Mouse (Mus musculus): ENCODE data around the gene Sept14. TPM values are rescaled to one million over a fixed set of nuclear protein-coding genes. Genes with fewer than 3 reads are reported as not detected.
"Not testable (repeated sequence)": the region's sequence is repeated elsewhere in the genome, so short reads cannot be mapped to it uniquely, and the experiment has no call there.

Gene Sept14
- polyA plus RNA-seq, 1 experiment from 2014 or later, result not detected

DNA sequence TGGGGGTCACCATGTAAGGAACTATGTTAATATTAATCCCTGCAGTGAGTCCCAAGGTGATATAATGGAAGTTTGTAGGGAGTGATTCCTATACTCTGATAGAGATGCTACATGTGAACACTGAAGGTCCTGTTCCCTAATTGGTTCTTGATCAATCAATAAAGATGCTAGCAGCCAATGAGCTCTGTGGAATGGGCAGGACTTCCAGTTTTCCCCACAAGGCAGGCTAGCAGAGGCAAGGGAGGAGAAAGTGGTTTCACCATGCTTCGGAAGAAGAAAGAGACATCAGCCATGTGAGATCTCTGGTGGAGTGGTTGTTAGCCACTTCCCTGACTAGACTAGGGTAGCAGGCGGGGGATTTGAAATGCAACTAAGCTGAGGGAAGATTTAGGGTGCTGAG, 7.8 kb downstream of the Sept14 start:
- H3K9me3 ChIP-seq (ENCODE audit: control insufficient read depth, low read length), result no peaks in the 10 kb centered on the region
- no peaks in the 10 kb centered on the region for H3K4me1 ChIP-seq (ENCODE audit: control insufficient read depth, insufficient read depth, low read length)
- ATAC-seq (ENCODE audit: insufficient read depth, low FRiP score, low TSS enrichment) (no peak), DNase-seq (ENCODE audit: low spot score) (no peak)
- no peak overlapping the region for H3K4me2 ChIP-seq (ENCODE audit: low read depth)
- H3K9ac ChIP-seq (ENCODE audit: low read length), result no peak overlapping the region
- no peaks in the 10 kb centered on the region for H3K36me3 ChIP-seq (ENCODE audit: control insufficient read depth, insufficient read depth, low read length)
- WGBS, result 44% methylated on average over 2 of the region's 2 CpGs
- no peak overlapping the region for H3K27ac ChIP-seq (ENCODE audit: low read depth, low read length)
- no peak overlapping the region for H3K4me3 ChIP-seq (ENCODE audit: low read depth, low read length)
- H3K27me3 ChIP-seq (ENCODE audit: control insufficient read depth, insufficient read depth, low read length), result no peaks in the 10 kb centered on the region

DNA sequence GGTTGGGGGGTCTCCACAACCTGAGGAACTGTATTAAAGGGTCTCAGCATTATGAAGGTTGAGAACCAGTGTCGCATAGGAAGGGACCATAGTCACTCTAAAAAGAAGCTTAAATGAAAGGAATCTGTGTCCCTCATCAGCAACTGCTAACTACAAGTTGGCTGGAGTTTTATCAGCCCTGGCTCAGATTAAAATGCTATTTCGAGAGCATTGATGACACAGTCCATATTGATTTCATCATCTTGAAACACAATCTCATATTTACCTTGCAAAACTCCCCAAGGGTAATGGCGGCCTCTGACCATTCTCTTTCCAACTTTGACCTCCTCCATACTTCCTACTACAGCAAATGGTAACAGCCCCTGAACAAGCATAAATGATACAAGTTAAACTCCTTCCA, 17.8 kb downstream of the Sept14 start:
- ATAC-seq (ENCODE audit: insufficient read depth, low FRiP score, low TSS enrichment) (no peak), DNase-seq (ENCODE audit: low spot score) (no peak)
- Histone ChIP-seq H3K4me2 (ENCODE audit: low read depth) (no peak overlapping the region), H3K9me3 (ENCODE audit: control insufficient read depth, low read length) (no peaks in the 10 kb centered on the region), H3K4me1 (ENCODE audit: control insufficient read depth, insufficient read depth, low read length) (no peaks in the 10 kb centered on the region), H3K4me3 (ENCODE audit: low read depth, low read length) (no peak overlapping the region), H3K27me3 (ENCODE audit: control insufficient read depth, insufficient read depth, low read length) (no peaks in the 10 kb centered on the region), H3K27ac (ENCODE audit: low read depth, low read length) (no peak overlapping the region), H3K9ac (ENCODE audit: low read length) (no peak overlapping the region), H3K36me3 (ENCODE audit: control insufficient read depth, insufficient read depth, low read length) (no peaks in the 10 kb centered on the region)
- WGBS, result 90% methylated on average over 3 of the region's 3 CpGs

DNA sequence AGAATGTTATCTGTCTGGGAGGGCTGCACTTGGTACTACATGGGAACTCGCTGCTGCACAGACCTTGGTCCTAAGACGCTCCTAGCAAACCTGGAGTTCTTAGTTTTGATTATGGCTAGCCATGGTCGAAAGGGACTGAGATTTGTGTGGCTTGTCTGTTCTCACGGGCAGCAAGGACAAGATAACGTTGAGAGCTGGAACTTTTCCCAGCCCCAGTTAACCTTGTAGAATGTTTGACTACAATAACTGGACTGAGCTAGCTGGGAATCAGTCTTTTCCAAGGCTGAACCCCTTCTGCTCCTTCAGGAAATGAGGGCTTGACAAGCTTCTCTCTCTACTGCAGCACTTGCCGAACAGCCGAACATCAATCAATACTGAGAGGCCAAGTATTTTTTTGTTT, 20.7 kb downstream of the Sept14 start:
- Histone ChIP-seq H3K9ac (ENCODE audit: low read length) (no peak overlapping the region), H3K4me3 (ENCODE audit: low read depth, low read length) (no peak overlapping the region), H3K9me3 (ENCODE audit: control insufficient read depth, low read length) (no peaks in the 10 kb centered on the region), H3K27me3 (ENCODE audit: control insufficient read depth, insufficient read depth, low read length) (no peaks in the 10 kb centered on the region), H3K4me2 (ENCODE audit: low read depth) (no peak overlapping the region), H3K36me3 (ENCODE audit: control insufficient read depth, insufficient read depth, low read length) (no peaks in the 10 kb centered on the region), H3K27ac (ENCODE audit: low read depth, low read length) (no peak overlapping the region), H3K4me1 (ENCODE audit: control insufficient read depth, insufficient read depth, low read length) (no peaks in the 10 kb centered on the region)
- ATAC-seq (ENCODE audit: insufficient read depth, low FRiP score, low TSS enrichment) (no peak), DNase-seq (ENCODE audit: low spot score) (no peak)
- WGBS, result 83% methylated on average over 7 of the region's 7 CpGs

DNA sequence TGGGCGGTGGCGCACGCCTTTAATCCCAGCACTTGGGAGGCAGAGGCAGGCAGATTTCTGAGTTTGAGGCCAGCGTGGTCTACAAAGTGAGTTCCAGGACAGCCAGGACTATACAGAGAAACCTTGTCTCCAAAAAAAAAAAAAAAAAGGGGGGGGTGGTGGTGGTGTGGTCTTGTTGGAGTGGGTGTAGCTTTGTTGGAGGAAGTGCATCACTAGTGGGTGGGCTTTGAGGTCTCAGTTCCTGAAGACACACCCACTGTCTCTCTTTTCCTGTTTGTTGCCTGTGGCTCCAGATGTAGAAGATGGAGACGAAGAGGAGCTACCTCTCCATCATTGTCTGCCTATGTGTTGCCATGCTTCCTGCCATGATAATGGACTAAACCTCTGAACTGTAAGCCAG, 23.2 kb downstream of the Sept14 start:
- not testable (repeated sequence) for H3K36me3 ChIP-seq (ENCODE audit: control insufficient read depth, insufficient read depth, low read length); H3K9ac ChIP-seq (ENCODE audit: low read length); ATAC-seq (ENCODE audit: insufficient read depth, low FRiP score, low TSS enrichment); H3K27me3 ChIP-seq (ENCODE audit: control insufficient read depth, insufficient read depth, low read length); DNase-seq (ENCODE audit: low spot score); H3K4me2 ChIP-seq (ENCODE audit: low read depth); H3K9me3 ChIP-seq (ENCODE audit: control insufficient read depth, low read length); H3K4me1 ChIP-seq (ENCODE audit: control insufficient read depth, insufficient read depth, low read length); H3K27ac ChIP-seq (ENCODE audit: low read depth, low read length); H3K4me3 ChIP-seq (ENCODE audit: low read depth, low read length)
- 92% methylated on average over 5 of the region's 5 CpGs for WGBS

DNA sequence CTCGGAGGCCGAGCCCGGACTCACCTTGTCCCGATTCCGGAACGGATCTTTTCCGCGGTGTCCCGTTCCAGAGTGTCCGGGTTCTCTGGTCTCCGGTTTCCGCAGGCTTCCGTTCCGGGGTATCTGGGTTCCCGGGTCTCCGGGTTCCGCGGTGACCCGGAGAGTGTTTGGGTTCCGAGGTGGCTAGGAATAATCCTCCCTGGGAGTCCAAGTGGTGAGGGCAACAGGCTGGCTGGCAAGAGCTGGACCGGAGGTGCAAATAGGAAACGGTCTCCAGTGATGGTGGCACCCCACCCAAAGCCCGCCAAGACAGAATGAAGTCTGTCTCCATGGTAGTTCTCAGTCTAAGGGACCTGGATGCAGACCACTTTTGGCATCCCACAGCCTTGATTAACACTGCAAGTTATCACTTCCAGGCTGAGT, 38.3 kb downstream of the Sept14 start, which contains the start of gene Zfp11:
Zfp11 (minus strand) TSS at position 64 of the 423 bp plus-strand sequence.
- no peak within 1 kb of the TSS for H3K27ac ChIP-seq (ENCODE audit: low read depth, low read length)
- 2% methylated on average over 23 of the region's 23 CpGs for WGBS
- ATAC-seq (ENCODE audit: insufficient read depth, low FRiP score, low TSS enrichment), result 0 out of 2 replicates have a peak, but pooled peaks have one; percentile 48

DNA sequence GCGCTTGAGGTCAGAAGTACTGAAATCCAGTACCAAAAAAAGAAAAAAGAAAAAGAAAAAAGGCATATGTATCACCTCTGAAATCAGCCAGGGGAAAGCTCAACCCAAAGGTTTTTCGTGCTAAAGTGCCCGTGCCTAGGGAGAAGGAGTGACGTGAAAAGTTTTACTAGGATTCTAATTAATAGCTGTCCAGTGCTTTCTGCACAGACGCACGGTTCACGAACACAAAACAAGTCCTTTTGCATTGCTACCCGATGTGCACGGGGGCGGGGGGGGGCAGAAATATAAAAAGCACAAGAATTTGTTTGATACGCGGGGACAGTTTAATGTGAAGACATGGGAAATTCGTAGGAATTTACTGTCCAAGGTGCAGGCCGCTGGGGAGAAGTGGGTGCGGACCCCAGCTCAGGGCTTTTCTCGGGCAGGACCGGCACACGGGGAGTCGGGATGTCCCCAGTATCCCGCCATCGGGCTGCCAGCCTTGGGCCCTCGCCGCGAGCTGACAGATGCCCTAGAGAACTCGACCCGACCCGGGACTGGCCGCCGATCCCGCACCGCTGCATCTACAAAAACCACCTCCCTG, 38.8 kb downstream of the Sept14 start:
- under 1% methylated on average over 31 of the region's 31 CpGs for WGBS
- H3K4me2 ChIP-seq (ENCODE audit: low read depth), result peak overlapping the region; percentile 77
- no peak overlapping the region for H3K27ac ChIP-seq (ENCODE audit: low read depth, low read length)
- H3K9ac ChIP-seq (ENCODE audit: low read length), result peak overlapping the region; percentile 87
- H3K9me3 ChIP-seq (ENCODE audit: control insufficient read depth, low read length), result no peaks in the 10 kb centered on the region
- DNase-seq (ENCODE audit: low spot score) (no peak), ATAC-seq (ENCODE audit: insufficient read depth, low FRiP score, low TSS enrichment) (0 out of 2 replicates have a peak, but pooled peaks have one; percentile 16)
- peaks cover 8% of the 10 kb centered on the region for H3K4me1 ChIP-seq (ENCODE audit: control insufficient read depth, insufficient read depth, low read length)
- no peaks in the 10 kb centered on the region for H3K27me3 ChIP-seq (ENCODE audit: control insufficient read depth, insufficient read depth, low read length)
- H3K36me3 ChIP-seq (ENCODE audit: control insufficient read depth, insufficient read depth, low read length), result no peaks in the 10 kb centered on the region
- peak overlapping the region; percentile 78 for H3K4me3 ChIP-seq (ENCODE audit: low read depth, low read length)

More for the DNA sequence above, 38.3 kb downstream of the Sept14 start, which contains the start of gene Zfp11:
- peak within 1 kb of the TSS; percentile 78 for H3K4me3 ChIP-seq (ENCODE audit: low read depth, low read length)
- DNase-seq (ENCODE audit: low spot score), result peak; percentile 82
- H3K9me3 ChIP-seq (ENCODE audit: control insufficient read depth, low read length), result no peaks in the 10 kb centered on the region
- H3K4me2 ChIP-seq (ENCODE audit: low read depth), result peak within 1 kb of the TSS; percentile 77
- no peaks in the 10 kb centered on the region for H3K27me3 ChIP-seq (ENCODE audit: control insufficient read depth, insufficient read depth, low read length)
- H3K4me1 ChIP-seq (ENCODE audit: control insufficient read depth, insufficient read depth, low read length), result peaks cover 8% of the 10 kb centered on the region
- H3K36me3 ChIP-seq (ENCODE audit: control insufficient read depth, insufficient read depth, low read length), result no peaks in the 10 kb centered on the region
- H3K9ac ChIP-seq (ENCODE audit: low read length), result peak within 1 kb of the TSS; percentile 87

DNA sequence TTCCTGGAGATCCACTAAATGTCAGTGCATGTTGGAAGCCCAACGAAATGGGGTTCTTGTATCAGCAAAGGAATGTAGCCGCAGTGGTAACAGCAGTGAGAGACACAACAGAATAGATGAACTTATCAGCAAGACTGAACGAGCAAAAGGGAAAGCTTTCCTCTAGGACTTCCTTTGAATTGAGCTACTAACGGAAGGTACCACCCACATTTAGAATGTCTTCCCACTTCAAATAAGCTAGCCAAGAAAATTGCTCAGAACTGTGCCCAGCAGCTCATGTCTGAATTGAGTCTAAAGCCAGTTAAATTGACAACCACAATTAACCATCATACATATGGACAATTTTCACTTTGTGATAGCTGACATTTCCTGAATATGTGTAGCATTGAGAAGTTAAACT, 40.5 kb downstream of the Sept14 start:
- 91% methylated on average over 4 of the region's 4 CpGs for WGBS
- Histone ChIP-seq H3K9ac (ENCODE audit: low read length) (no peak overlapping the region), H3K4me3 (ENCODE audit: low read depth, low read length) (no peak overlapping the region), H3K27ac (ENCODE audit: low read depth, low read length) (no peak overlapping the region), H3K36me3 (ENCODE audit: control insufficient read depth, insufficient read depth, low read length) (no peaks in the 10 kb centered on the region), H3K9me3 (ENCODE audit: control insufficient read depth, low read length) (no peaks in the 10 kb centered on the region), H3K4me2 (ENCODE audit: low read depth) (no peak overlapping the region), H3K4me1 (ENCODE audit: control insufficient read depth, insufficient read depth, low read length) (peaks cover 8% of the 10 kb centered on the region), H3K27me3 (ENCODE audit: control insufficient read depth, insufficient read depth, low read length) (no peaks in the 10 kb centered on the region)
- DNase-seq (ENCODE audit: low spot score) (no peak), ATAC-seq (ENCODE audit: insufficient read depth, low FRiP score, low TSS enrichment) (no peak)

DNA sequence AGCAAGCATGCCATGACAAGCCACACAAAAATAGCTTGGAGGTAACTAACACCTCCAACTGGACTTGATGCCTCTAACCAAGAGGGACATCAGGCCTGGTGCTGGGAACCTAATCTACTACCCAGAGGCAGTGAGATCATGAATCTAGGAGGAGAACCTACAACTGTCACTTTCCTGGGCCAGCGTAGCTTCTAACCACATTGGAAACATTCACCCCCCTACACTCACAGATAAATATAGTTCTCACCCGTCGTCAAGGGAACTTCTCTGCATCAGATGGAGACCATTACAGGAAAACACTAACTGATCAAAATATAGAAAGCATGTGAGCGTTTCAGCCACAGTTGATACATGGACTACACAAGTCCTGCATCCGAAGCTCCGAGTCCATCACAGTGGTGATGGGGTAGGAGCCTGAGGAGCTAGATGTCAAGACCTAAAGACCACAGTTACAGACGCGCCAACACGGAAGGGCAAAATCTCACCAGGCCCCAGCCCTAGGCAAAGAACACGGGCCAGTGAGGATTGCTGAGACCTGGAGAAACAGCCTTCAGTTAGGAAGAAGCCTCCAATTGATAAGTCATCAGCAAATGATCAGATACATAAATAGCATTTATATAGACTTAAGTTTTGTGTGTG, 41.9 kb downstream of the Sept14 start:
- 93% methylated on average over 10 of the region's 10 CpGs for WGBS
- H3K4me3 ChIP-seq (ENCODE audit: low read depth, low read length), result no peak overlapping the region
- no peak overlapping the region for H3K27ac ChIP-seq (ENCODE audit: low read depth, low read length)
- DNase-seq (ENCODE audit: low spot score) (no peak), ATAC-seq (ENCODE audit: insufficient read depth, low FRiP score, low TSS enrichment) (no peak)
- no peaks in the 10 kb centered on the region for H3K27me3 ChIP-seq (ENCODE audit: control insufficient read depth, insufficient read depth, low read length)
- H3K9me3 ChIP-seq (ENCODE audit: control insufficient read depth, low read length), result no peaks in the 10 kb centered on the region
- H3K4me2 ChIP-seq (ENCODE audit: low read depth), result no peak overlapping the region
- H3K4me1 ChIP-seq (ENCODE audit: control insufficient read depth, insufficient read depth, low read length), result peaks cover 8% of the 10 kb centered on the region
- H3K9ac ChIP-seq (ENCODE audit: low read length), result no peak overlapping the region
- no peaks in the 10 kb centered on the region for H3K36me3 ChIP-seq (ENCODE audit: control insufficient read depth, insufficient read depth, low read length)

DNA sequence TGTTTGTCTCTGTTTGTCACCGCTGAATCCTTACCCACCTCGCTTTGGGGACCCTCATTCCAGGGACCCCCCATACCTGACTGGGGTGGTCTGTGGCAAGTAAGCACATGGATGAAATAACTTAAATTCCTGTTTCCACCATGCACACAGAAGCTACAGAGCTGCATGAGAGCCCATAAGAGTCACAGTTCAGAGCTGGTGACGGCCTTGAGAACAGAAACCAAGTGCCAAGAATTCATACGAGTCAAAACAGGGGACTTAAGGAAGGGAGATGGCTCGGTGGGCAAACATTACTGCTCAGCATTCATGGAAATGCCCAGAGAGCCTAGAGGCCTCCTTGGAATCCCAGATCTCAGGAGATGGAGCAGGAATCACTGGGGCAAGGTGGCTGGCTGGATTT, 44.2 kb downstream of the Sept14 start:
- no peak overlapping the region for H3K4me2 ChIP-seq (ENCODE audit: low read depth)
- H3K36me3 ChIP-seq (ENCODE audit: control insufficient read depth, insufficient read depth, low read length), result no peaks in the 10 kb centered on the region
- H3K4me3 ChIP-seq (ENCODE audit: low read depth, low read length), result no peak overlapping the region
- H3K9me3 ChIP-seq (ENCODE audit: control insufficient read depth, low read length), result no peaks in the 10 kb centered on the region
- 92% methylated on average over 5 of the region's 5 CpGs for WGBS
- H3K27me3 ChIP-seq (ENCODE audit: control insufficient read depth, insufficient read depth, low read length), result no peaks in the 10 kb centered on the region
- H3K9ac ChIP-seq (ENCODE audit: low read length), result no peak overlapping the region
- no peak overlapping the region for H3K27ac ChIP-seq (ENCODE audit: low read depth, low read length)
- ATAC-seq (ENCODE audit: insufficient read depth, low FRiP score, low TSS enrichment) (no peak), DNase-seq (ENCODE audit: low spot score) (no peak)
- peaks cover 4% of the 10 kb centered on the region for H3K4me1 ChIP-seq (ENCODE audit: control insufficient read depth, insufficient read depth, low read length)

Data from neural tube, embryonic 11.5 days (tissue).